Mouse (Mus musculus) cerebellum, adult 11 months (tissue): ENCODE data around the gene Ksr2.
"Not testable (repeated sequence)": the region's sequence is repeated elsewhere in the genome, so short reads cannot be mapped to it uniquely, and the experiment has no call there.

Source experiments
- DNase-seq: peaks from one replicate; pipeline ENCODE4 v3.0.0; 2022

Ksr2 gene

GRCm38 (mm10) chr5:117413507-117414501, at the start of gene Ksr2:
Gene Ksr2, plus strand, starts transcription at chr5:117414000.
- DNase-seq, result peak; percentile 83

GRCm38 (mm10) chr5:117364821-117365220, 49.0 kb upstream of the Ksr2 start:
- no peak for DNase-seq

- no peak for DNase-seq
These were observed 47.8 kb upstream of the Ksr2 start for GRCm38 (mm10) chr5:117365904-117366561.

- no peak for DNase-seq
These were observed 46.6 kb upstream of the Ksr2 start for GRCm38 (mm10) chr5:117367206-117367605.

GRCm38 (mm10) chr5:117370592-117370991, 43.2 kb upstream of the Ksr2 start:
- DNase-seq, result no peak

- DNase-seq, result no peak
These were observed 40.4 kb upstream of the Ksr2 start for GRCm38 (mm10) chr5:117373418-117373817.

GRCm38 (mm10) chr5:117374372-117375049, 39.3 kb upstream of the Ksr2 start:
- no peak for DNase-seq

GRCm38 (mm10) chr5:117376331-117376761, 37.5 kb upstream of the Ksr2 start:
- DNase-seq, result no peak

- not testable (repeated sequence) for DNase-seq
These were observed 36.1 kb upstream of the Ksr2 start for GRCm38 (mm10) chr5:117377731-117378130.

- DNase-seq, result no peak
These were observed 33.6 kb upstream of the Ksr2 start for GRCm38 (mm10) chr5:117380199-117380598.

GRCm38 (mm10) chr5:117381785-117382184, 32.0 kb upstream of the Ksr2 start:
- no peak for DNase-seq

GRCm38 (mm10) chr5:117383198-117383597, 30.6 kb upstream of the Ksr2 start:
- no peak for DNase-seq

- DNase-seq, result peak; percentile 57
These were observed 25.5 kb upstream of the Ksr2 start for GRCm38 (mm10) chr5:117388296-117388751.

- DNase-seq, result peak; percentile 88
These were observed 24.9 kb upstream of the Ksr2 start, which contains the start of gene Rfc5 for GRCm38 (mm10) chr5:117388877-117389276. Gene Rfc5, minus strand, starts transcription at chr5:117389047.

GRCm38 (mm10) chr5:117390895-117391294, 22.9 kb upstream of the Ksr2 start:
- DNase-seq, result no peak

- DNase-seq, result no peak
These were observed 18.0 kb upstream of the Ksr2 start for GRCm38 (mm10) chr5:117395834-117396233.

GRCm38 (mm10) chr5:117396596-117397014, 17.2 kb upstream of the Ksr2 start:
- DNase-seq, result no peak

GRCm38 (mm10) chr5:117397371-117397770, 16.4 kb upstream of the Ksr2 start:
- no peak for DNase-seq

- DNase-seq, result no peak
These were observed 15.7 kb upstream of the Ksr2 start for GRCm38 (mm10) chr5:117398007-117398550.

- no peak for DNase-seq
These were observed 14.5 kb upstream of the Ksr2 start for GRCm38 (mm10) chr5:117399281-117399680.

- DNase-seq, result no peak
These were observed 10.2 kb upstream of the Ksr2 start for GRCm38 (mm10) chr5:117403609-117404008.

GRCm38 (mm10) chr5:117404671-117405070, 9.1 kb upstream of the Ksr2 start:
- not testable (repeated sequence) for DNase-seq

- DNase-seq, result no peak
These were observed 5.6 kb upstream of the Ksr2 start for GRCm38 (mm10) chr5:117408216-117408615.
